ENCODE assay signal across 7 mouse cellular contexts in genomic region chr4:63216566-63216965, GRCm38 (mm10). TPM values are rescaled to one million over a fixed set of nuclear protein-coding genes. Genes with fewer than 3 reads are reported as not detected.
DNase-seq lines count a peak whose midpoint lies in the region; ATAC-seq and TF ChIP-seq lines count a peak whose summit lies in the region.

No protein-coding gene starts in this region.

- no peaks in the 10 kb centered on the region; the same call in 1 of the 2 replicates for H3K27me3 ChIP-seq in thymus, adult 2 months (ENCODE audit: control insufficient read depth, insufficient read depth, low read length)
- peaks cover 52% of the 10 kb centered on the region for H3K27me3 ChIP-seq in hindbrain, embryonic 10.5 days (ENCODE audit: insufficient read depth, poor library complexity, severe bottlenecking)
- H3K27me3 ChIP-seq in liver, embryonic 12.5 days (replicated peaks): peaks cover 66% of the 10 kb centered on the region
- H3K27me3 ChIP-seq in stomach, embryonic 14.5 days (ENCODE audit: control insufficient read depth, insufficient read depth, low read length): no peaks in the 10 kb centered on the region

- no peak overlapping the region for H3K9ac ChIP-seq in liver, embryonic 12.5 days
- peak overlapping the region; percentile 90 for H3K9ac ChIP-seq in stomach, embryonic 14.5 days (replicated peaks; ENCODE audit: low read depth, low read length)

- DNase-seq in thymus, postnatal 4 days: peak; percentile 24
- DNase-seq in thymus, adult 2 months: no peak
- DNase-seq in hindbrain, embryonic 10.5 days (ENCODE audit: low spot score): peak; percentile 13
- no peak for DNase-seq in spleen, adult 12 weeks (ENCODE audit: low spot score)
- DNase-seq in layer of hippocampus, adult 2 months (ENCODE audit: low spot score in 2 of 2): no peak

- 71% methylated on average over 9 of the region's 9 CpGs for WGBS in thymus, adult 2 months
- WGBS in hindbrain, embryonic 10.5 days: 26% methylated on average over 9 of the region's 9 CpGs
- WGBS in liver, embryonic 12.5 days (ENCODE audit: insufficient replicate concordance): 30% methylated on average over 9 of the region's 9 CpGs
- 19% methylated on average over 9 of the region's 9 CpGs for WGBS in stomach, embryonic 14.5 days

- H3K4me2 ChIP-seq in liver, embryonic 12.5 days: peak overlapping the region; percentile 70
- peak overlapping the region; percentile 95 for H3K4me2 ChIP-seq in stomach, embryonic 14.5 days (replicated peaks; ENCODE audit: low read depth, low read length)

- H3K4me3 ChIP-seq in thymus, adult 2 months (ENCODE audit: control insufficient read depth, insufficient read depth, low read length): no peak overlapping the region
- H3K4me3 ChIP-seq in hindbrain, embryonic 10.5 days: peak overlapping the region; percentile 91
- H3K4me3 ChIP-seq in liver, embryonic 12.5 days: peak overlapping the region; percentile 60
- peak overlapping the region; percentile 80 for H3K4me3 ChIP-seq in stomach, embryonic 14.5 days (ENCODE audit: low read depth, low read length)
- H3K4me3 ChIP-seq in layer of hippocampus, adult 2 months: no peak overlapping the region; the same call in 1 of the 2 replicates

- no peaks in the 10 kb centered on the region for H3K9me3 ChIP-seq in hindbrain, embryonic 10.5 days
- H3K9me3 ChIP-seq in liver, embryonic 12.5 days (replicated peaks): no peaks in the 10 kb centered on the region
- H3K9me3 ChIP-seq in stomach, embryonic 14.5 days (ENCODE audit: control insufficient read depth, low read depth, low read length): no peaks in the 10 kb centered on the region

- H3K36me3 ChIP-seq in thymus, adult 2 months (ENCODE audit: control insufficient read depth, insufficient read depth, low read length): no peaks in the 10 kb centered on the region
- no peaks in the 10 kb centered on the region for H3K36me3 ChIP-seq in hindbrain, embryonic 10.5 days
- H3K36me3 ChIP-seq in liver, embryonic 12.5 days: no peaks in the 10 kb centered on the region
- peaks cover 10% of the 10 kb centered on the region for H3K36me3 ChIP-seq in stomach, embryonic 14.5 days (ENCODE audit: control insufficient read depth, insufficient read depth, low read length)

- ATAC-seq in liver, embryonic 12.5 days: peak; percentile 6; the same call in 1 of the 2 replicates
- peak; percentile 61; the same call in 1 of the 2 replicates for ATAC-seq in stomach, embryonic 14.5 days (ENCODE audit: insufficient number of reproducible peaks, insufficient read depth, low FRiP score, low read depth)

- TF ChIP-seq POLR2A in thymus, adult 2 months (IDR thresholded peaks at IDR 0.05; ENCODE audit: control insufficient read depth, extremely low read depth, insufficient read depth, low read length, poor library complexity): no peak

- H3K27ac ChIP-seq in thymus, adult 2 months (ENCODE audit: control insufficient read depth, insufficient read depth, low read length): no peak overlapping the region
- peak overlapping the region; percentile 90 for H3K27ac ChIP-seq in hindbrain, embryonic 10.5 days
- H3K27ac ChIP-seq in liver, embryonic 12.5 days: no peak overlapping the region
- peak overlapping the region; percentile 77; the same call in 1 of the 2 replicates for H3K27ac ChIP-seq in stomach, embryonic 14.5 days (ENCODE audit: low read length)
- no peak overlapping the region for H3K27ac ChIP-seq in layer of hippocampus, adult 2 months

- H3K4me1 ChIP-seq in thymus, adult 2 months (replicated peaks; ENCODE audit: control insufficient read depth, insufficient read depth, low read length): peaks cover 34% of the 10 kb centered on the region
- H3K4me1 ChIP-seq in hindbrain, embryonic 10.5 days (replicated peaks): peaks cover 38% of the 10 kb centered on the region
- H3K4me1 ChIP-seq in liver, embryonic 12.5 days: 0 out of 2 replicates have a peak, but pooled peaks cover 9% of the 10 kb centered on the region
- H3K4me1 ChIP-seq in stomach, embryonic 14.5 days (ENCODE audit: control insufficient read depth, insufficient read depth, low read length): peaks cover 27% of the 10 kb centered on the region; the same call in 1 of the 2 replicates

- no peak for TF ChIP-seq CTCF in thymus, adult 2 months (IDR thresholded peaks at IDR 0.05; ENCODE audit: borderline replicate concordance, control insufficient read depth, extremely low read depth, insufficient read depth, low read length, poor library complexity)
- no peak for TF ChIP-seq CTCF in layer of hippocampus, adult 2 months (conservative IDR thresholded peaks at IDR 0.05)

RNA-seq across cellular contexts. Expression of gene Col27a1, which starts 2.8 kb away (rescaled TPM):
- polyA plus RNA-seq in thymus, adult 2 months (2012; rRNA removed): 14.1 and 15.5 TPM in 2 replicates
- polyA plus RNA-seq in hindbrain, embryonic 10.5 days (2016; fragmentation: Nextera tagmentation; extraction: Ambion mirVana): 2.4 and 3.3 TPM in 2 replicates
- 2.3 and 2.7 TPM in 2 replicates for polyA plus RNA-seq in liver, embryonic 12.5 days (2016; fragmentation: Nextera tagmentation; extraction: Ambion mirVana)
- polyA plus RNA-seq in stomach, embryonic 14.5 days (2014; fragmentation: Nextera tagmentation; extraction: Ambion mirVana): 23.6 and 24.8 TPM in 2 replicates
- 1 to 10 TPM; 4.1 to 5.1 TPM for total RNA-seq in layer of hippocampus, adult 2 months (2021)

RNA-seq across cellular contexts. Expression of gene Kif12, which starts 44.6 kb away (rescaled TPM):
- 0.92 and 1.00 TPM in 2 replicates for polyA plus RNA-seq in thymus, adult 2 months (2012; rRNA removed)
- polyA plus RNA-seq in hindbrain, embryonic 10.5 days (2016; fragmentation: Nextera tagmentation; extraction: Ambion mirVana): 0.04 TPM in 1 of 2 replicates, not detected in the other
- 7.1 and 7.2 TPM in 2 replicates for polyA plus RNA-seq in liver, embryonic 12.5 days (2016; fragmentation: Nextera tagmentation; extraction: Ambion mirVana)
- polyA plus RNA-seq in stomach, embryonic 14.5 days (2014; fragmentation: Nextera tagmentation; extraction: Ambion mirVana): 19.8 and 22.8 TPM in 2 replicates
- not detected for total RNA-seq in layer of hippocampus, adult 2 months (2021)

Comparison
In these comparisons a context has a peak if more than half of its experiments do, and no peak if none do; other contexts are left out.
1. DNase-seq: peak in thymus, postnatal 4 days (single experiment) and hindbrain, embryonic 10.5 days (single experiment); none in thymus, adult 2 months (single experiment), spleen, adult 12 weeks (single experiment) and layer of hippocampus, adult 2 months (0 of 2).
2. H3K27ac ChIP-seq: peak in hindbrain, embryonic 10.5 days (single experiment) and stomach, embryonic 14.5 days (single experiment); none in thymus, adult 2 months (single experiment), liver, embryonic 12.5 days (single experiment) and layer of hippocampus, adult 2 months (single experiment).
3. H3K4me3 ChIP-seq: peak in hindbrain, embryonic 10.5 days (single experiment), liver, embryonic 12.5 days (single experiment) and stomach, embryonic 14.5 days (single experiment); none in thymus, adult 2 months (single experiment) and layer of hippocampus, adult 2 months (single experiment).